Mouse (Mus musculus): ENCODE data around the gene Rasd1. TPM values are rescaled to one million over a fixed set of nuclear protein-coding genes. Genes with fewer than 3 reads are reported as not detected.
"Not testable (repeated sequence)": the region's sequence is repeated elsewhere in the genome, so short reads cannot be mapped to it uniquely, and the experiment has no call there.

Gene Rasd1
- total RNA-seq, 4 experiments from 2014 or later, result 19.1 to 34.7 (median 26.7) TPM

DNA sequence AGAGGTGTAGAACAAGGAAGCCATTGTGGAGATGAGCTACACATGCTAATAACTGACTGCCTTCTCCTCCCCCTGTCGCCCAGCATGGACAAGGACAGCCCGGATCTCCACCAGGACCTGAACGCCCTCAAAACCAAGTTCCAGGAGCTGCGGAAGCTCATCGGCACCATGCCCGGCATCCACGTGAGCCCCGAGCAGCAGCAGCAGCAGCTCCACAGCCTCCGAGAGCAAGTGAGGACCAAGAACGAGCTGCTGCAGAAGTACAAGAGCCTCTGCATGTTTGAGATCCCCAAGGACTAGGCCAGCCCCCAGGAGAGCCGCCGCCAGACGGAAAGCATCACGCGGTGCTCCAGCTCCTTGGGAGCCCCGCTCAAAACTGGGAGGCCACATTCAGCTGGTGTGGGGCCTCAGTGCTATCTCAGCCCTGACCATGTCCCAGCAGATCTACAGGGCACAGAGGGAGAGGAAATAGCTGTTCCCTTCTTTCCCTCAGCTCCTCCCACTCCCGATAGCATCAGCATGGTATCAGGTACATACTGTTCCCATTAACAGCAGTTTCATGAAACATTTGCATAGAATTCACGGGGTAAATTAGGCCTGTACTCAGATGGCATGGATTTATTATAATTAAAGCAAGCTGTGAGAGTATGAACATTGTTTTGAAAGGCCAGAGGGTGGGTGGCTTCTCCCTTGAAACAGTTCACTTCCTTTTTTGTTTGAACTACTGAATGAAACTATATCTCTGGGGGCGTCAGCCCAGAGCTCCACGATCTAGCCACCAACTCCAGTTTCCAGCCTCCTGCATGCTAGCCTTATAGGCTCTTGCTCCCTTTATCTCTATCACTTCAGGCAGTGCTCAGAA lies 4.0 kb downstream of the Rasd1 start:
- DNase-seq, result no peak

DNA sequence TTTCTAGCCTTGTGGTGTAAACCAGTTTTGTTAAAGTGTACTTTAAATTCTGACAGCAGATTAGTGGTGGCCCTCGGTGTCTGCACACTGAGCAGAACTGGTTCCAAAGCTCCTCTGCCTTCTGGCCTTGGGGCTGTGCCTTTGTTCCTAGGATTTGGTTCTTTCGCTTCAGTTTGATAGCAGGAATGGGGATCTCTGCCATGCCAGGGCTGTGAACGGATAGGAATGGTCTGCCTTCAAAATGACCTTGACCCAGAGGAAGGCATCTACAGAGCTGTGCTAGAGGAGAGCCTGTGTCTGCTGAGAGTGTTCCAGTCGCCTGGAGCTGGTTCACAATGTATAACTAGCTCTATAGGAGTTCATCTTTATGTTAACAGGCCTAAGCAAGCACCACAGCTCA lies 5.3 kb downstream of the Rasd1 start:
- DNase-seq, result no peak

DNA sequence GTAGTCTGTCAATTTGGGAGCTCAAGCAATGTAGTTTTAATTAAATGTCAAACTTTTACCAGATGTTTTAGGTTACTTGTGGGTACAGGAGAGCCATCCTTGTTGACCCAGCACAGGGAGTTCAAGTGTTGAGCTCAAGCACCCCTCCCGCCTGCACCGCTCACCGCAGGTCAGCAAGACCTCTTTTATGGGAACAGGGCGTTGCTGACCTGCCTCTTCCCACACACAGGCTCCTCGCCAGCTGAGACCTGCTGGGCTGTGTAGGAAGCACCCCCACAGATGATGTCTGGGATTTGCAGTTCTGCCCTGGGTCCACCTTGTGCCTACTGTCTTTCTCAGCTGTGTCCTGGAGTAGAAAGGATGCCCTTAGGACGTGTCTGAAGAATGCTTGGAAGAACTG lies 8.0 kb downstream of the Rasd1 start:
- DNase-seq, result no peak

DNA sequence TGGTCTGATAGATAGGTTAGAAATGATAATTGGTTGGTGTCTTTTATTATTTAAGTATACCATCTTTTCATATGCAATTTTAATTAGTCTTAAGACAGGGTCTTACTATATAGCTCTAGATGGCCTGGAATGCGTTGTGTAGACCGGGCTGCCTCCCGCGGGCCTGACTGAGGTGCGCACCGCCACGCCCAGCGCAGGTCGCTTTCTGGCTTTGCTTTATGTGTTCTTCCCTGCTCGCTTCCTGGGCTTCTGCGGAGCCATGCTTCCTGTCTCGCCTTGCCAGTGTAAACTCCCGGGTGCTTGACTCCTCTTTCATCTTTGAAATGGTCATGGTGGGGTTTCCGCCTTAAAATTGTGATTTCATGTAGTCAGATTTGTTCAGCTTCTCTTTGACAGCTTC lies 11.9 kb downstream of the Rasd1 start:
- DNase-seq, result no peak

DNA sequence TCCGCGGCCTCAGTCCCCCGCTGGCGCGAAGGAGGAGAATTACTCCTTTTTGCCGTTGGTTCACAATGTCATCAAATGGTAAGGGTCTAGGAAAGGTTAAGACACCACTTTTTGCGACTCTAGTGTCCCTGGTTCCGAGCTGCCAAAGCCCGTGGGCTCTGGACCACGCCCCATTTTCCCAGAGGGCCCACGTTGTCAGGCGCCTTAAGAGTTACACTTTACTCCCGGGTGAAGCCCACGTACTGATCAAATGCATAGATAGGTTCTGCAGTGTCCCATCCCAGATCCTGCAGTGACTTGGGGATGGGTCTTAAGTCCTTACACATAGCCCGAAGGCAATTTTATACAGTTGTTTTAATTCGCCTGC lies 16.4 kb downstream of the Rasd1 start:
- no peak for DNase-seq

DNA sequence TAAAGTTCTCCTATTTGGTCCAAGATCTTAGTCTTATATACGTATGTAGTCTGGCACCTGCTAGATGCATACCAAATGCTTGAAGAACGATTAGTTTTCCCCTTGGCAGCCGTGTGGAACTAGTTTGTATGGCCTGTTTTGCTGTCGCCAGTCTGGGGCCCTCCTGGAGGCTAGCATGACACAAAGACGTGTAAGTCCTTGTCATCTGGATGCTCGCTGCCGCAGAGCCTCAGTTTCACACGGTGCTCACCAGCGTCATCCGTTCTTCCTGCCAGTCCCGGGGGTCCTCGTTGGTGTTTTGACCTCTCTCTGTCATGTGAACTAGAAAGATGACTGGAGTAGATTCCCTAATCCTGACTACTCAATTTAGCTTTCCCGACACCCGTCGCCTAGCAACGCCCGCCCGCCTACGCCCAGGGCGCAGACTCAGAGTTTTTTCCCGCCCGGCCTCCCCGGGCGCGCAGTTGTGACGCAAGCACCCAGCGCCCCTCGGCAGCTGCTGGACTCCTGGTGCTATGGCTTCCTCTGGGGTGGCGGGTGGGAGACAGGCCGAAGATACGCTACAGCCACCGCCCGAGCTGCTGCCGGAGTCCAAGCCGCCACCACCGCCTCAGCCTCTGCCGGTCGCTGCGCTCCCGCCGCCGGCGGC lies 16.9 kb downstream of the Rasd1 start, which contains the start of gene Med9:
Gene Med9, plus strand, starts transcription at position 455 of the 649 bp plus-strand sequence.
- DNase-seq, result peak; percentile 93

DNA sequence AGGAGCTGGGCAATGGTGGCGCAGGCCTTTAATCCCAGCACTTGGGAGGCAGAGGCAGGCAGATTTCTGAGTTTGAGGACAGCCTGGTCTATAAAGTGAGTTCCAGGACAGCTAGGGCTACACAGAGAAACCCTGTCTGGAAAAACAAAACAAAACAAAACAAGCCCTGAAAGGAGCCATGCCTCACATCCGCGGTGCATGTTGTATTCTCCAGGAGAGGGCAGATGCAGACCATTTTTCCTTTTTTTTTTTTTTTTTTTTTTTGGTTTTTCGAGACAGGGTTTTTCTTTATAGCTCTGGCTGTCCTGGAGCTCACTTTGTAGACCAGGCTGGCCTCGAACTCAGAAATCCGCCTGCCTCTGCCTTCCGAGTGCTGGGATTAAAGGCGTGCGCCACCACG lies 19.9 kb downstream of the Rasd1 start:
- DNase-seq, result not testable (repeated sequence)

DNA sequence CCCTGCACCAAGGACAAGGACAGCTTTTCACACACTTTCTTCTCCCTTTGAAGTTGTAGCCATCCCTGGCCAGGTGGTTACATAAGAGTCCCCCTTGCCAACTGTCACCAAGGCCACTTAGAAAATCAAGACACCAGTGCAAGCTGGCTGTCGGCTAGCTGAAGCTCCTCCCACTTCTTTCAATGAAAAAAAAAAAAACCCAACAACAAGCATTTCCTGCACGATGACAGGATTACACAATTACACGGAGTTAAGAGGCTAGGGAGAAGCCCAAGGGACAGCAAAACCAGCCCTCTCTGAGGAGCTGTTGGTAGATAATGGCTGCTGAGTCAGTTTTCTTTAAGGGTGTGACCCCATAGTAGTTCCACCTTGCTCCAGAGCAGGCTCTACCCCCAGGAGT lies 23.4 kb downstream of the Rasd1 start:
- peak; percentile 90 for DNase-seq

DNA sequence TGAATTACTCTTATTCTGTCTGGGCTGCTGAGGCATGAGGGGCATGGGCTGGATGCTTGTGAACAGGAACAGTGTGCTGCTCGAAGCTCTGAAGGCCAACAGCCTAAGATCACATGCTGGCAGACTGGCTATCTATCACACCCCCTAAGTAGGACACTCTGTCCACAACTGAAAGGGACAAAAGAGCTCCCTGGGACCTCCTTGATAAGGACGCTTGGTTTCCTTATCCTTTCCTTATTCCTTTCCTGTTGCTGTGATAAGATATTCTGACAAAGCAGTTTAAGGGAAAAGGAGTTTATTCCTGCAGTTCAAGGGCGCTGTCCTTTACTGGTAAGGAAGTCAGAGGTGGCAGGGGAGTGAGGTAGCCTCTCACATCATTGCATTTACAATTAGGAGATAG lies 24.1 kb downstream of the Rasd1 start:
- DNase-seq, result no peak

DNA sequence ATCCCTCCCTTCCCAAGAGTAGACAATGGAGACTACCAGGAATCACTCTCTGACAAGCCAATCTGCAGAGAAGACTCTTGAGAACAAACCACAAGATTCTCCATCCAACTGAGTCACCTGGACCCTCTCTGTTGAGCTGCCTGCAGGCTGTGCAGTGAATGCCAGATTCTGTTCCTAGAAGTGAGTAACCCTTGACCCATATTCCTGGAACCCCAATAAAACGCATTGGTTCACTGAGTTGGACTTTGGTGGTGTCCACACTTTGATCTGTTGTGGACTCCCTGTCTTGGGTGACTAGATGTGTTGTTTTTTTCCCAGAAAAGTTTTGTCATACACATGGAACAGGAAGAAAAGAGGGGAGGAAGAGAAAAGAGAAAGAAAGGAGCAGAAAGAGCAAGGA lies 24.9 kb downstream of the Rasd1 start:
- no peak for DNase-seq

DNA sequence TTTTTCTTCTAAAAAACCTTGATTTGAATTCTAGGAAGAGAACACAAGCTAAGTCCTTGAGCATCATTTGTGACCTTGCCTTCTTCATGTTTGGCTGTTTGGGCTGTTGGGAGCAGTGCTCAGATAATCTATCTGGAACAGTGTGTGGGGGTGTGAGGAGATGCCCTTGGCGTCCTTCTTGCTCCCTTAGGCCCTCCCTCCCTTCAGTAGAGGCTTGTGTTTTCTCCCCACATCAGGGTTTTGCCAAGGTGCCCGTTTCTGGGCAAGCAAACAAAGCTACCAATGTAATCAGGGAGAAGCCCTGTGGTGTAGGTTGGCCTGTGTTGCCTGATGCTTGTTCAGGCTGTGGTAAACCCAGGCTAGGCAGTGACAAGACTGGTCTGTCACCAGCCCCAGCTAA lies 27.1 kb downstream of the Rasd1 start:
- peak; percentile 77 for DNase-seq

DNA sequence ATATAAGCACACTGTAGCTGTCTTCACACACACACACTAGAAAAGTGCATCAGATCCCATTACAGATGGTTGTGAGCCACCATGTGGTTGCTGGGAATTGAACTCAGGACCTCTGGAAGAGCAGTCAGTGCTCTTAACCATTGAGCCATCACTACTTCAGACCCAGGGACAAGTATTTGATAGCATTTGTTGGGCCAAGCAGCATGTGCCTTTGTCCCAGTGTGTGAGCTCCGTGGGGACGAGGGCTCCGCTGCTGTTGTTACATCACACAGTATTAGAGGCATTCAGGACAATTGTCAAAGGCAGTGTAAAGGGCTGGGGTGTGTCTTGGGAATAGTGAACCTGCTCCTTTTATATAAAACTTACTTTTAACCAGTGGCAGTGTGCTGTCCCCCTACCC lies 27.7 kb downstream of the Rasd1 start:
- no peak for DNase-seq

DNA sequence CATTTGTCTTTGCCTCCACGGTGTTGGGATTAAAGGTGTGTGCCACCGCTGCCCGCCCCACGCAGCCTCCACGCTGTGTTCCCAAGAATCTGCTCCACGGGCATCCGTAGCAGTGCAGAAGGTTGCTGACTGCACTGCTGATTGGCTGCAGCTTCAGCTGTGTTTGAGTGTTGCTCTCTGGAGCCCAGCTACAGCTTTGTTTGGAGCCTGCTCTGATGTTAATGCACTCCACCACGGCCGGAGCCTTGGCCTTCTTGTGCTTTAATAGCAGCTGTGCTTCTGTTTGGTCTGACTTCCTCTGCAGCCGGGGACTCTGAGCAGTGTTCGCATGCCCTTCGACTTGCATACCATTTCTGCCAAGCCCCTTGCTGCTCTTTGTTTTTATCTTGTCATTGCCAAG lies 30.8 kb downstream of the Rasd1 start:
- no peak for DNase-seq

DNA sequence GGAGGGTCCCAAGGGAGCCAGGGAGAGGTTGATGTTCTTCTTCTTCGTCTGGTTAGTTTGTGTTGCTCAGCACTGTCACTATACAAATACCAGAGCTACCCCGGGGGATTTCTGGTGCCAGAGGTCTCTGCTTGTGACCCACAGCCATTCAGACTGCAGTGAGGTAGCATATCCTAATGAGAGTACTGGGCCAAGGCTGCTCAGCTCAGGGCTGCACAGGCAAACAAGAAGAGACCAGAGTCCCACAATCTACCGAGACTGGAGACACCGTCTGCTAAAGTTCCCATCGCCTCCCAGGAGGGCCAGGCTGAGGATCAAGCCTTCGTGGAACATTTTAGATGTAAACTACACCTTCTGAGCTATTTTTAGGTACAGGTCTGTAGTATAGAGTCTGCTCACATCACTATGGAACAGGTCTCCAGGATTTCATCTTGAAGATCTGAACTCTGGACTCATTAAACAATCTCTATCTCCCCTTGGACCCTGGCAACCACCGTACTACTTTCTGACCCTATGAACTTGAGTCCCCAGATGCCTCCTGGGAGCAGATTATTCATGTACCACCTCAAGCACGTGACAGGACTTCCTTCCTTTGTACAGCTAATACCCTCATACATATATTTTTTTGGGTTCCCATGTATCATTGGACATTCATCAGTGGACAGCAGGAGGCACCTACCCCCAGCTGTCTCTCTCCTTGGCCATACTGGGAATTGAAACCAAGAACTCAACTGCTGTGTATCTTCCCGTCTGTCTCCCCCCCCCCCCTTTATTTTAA lies 32.0 kb downstream of the Rasd1 start:
- no peak for DNase-seq

DNA sequence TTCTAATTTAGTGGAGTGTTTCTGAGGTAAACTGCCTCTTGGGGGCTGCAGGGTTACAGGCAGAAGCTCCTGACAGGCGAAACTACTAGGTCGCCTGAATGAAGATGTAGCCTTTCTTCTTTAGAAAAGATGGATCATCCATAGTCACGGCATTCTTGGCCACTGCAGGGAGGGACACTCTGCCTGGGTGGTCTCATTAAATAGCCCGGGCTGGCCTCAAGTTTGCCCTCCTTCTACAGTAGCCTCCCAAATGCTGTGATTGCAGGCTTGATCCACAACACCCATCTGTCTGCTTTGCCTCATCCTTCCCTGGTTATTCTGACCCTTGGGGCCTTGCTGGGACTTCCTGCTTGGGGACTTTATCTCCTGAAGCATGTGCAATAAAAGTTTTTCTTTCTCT lies 34.7 kb downstream of the Rasd1 start:
- no peak for DNase-seq

DNA sequence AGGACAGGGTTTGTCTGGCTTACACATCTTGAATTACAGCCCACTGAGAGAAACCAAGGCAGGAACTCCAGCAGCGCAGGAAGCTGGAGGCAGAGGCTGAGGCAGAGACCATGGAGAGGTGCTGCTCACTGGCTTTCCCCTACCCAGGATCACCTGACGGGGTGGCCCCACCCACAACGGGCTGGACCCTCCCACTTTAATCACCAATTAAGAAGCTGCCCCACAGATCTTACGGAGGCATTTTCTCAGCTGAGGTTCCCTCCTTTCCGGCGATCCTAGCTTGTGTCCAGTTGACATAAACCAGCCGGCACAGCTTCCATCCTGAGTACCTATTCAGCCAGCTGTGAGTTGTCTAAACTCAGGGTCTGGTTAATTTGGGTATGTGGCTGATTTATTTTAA lies 43.5 kb downstream of the Rasd1 start:
- DNase-seq, result no peak

DNA sequence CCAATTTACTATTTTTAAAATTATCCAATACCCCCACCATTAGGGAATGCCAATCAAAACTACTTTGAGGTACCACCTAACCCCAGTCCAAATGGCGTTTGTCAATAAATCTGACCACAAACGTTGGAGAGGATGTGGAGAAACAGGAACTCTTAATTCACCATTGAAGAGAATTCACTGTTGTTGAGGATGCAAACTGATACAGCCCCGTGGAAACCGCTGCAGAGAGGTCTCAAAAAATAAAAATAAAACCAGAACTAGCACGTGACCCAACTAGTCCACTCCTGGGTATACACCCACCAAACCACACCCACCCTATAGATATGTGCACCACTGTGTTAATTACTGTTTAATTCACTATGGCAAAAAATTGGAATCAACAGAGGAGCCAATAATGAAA lies 44.4 kb downstream of the Rasd1 start:
- no peak for DNase-seq

DNA sequence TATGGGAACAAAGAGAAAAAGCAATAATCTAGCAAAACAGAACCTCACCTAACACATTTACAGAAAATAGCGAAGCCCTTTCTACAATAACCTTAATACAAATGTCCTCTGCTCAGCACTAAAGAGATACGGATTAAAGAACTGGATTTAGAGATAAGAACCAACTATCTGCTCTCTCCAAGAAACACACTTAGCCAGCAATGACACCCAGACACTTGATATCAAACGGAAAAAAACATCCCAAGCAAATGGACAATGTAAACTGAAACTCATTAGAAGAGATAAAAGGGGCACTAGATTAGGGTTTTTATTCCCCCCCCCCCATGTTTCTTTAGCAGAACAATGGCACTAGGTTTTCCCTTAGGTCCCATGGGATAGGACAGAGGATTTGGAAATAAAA lies 45.3 kb downstream of the Rasd1 start:
- no peak for DNase-seq

DNA sequence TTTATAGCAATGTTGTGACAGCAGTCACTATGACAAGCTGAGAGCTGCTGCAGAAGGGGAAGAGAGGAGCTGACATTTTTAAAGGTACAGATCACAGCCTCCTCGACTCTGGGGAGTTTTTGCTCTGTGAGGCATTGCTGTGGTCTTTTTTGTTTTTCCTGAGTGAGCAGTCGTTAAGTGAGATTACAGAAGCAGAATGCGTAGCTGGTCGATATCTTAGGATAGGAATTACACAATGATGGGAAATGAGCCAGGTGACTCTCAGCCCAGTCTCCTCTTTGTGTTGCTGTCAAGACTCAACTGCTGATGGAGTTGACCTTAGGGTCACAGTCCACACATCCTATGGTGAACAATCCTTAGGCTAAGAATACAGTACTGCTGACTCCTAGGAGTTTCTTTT lies 46.7 kb downstream of the Rasd1 start:
- DNase-seq, result no peak

DNA sequence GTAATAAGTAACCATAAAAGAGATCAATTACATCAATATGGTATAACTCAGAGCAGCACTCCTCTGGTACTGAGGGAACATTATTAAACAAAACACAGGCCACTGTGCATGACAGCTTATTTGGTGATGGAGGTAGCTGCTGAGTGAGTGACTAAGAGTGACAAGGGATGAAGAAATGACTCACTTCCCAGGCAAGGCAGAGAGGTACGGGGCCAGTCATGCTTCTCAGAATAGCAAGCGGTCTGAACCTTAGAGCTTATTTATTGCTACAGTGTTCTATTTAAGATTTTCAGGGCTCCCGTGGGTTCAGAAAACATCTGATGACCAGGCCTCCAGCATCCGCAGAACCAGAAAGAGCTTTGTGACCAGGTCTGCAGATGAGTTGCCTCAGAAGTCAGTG lies 51.0 kb downstream of the Rasd1 start:
- no peak for DNase-seq
